Mouse (Mus musculus): ENCODE data around the gene 2010111I01Rik. TPM values are rescaled to one million over a fixed set of nuclear protein-coding genes. Genes with fewer than 3 reads are reported as not detected.

The 2010111I01Rik gene
- polyA plus RNA-seq, 1 experiment from 2014 or later, result 16.5 TPM

- Histone ChIP-seq H3K27ac (no peak overlapping the region), H3K4me3 (replicated peaks) (no peak overlapping the region), H3K4me1 (replicated peaks) (peaks cover 11% of the 10 kb centered on the region), H3K27me3 (no peaks in the 10 kb centered on the region), H3K4me2 (peak overlapping the region; percentile 2; the same call in 1 of the 2 replicates), H3K36me3 (no peaks in the 10 kb centered on the region), H3K9ac (no peak overlapping the region), H3K9me3 (replicated peaks) (no peaks in the 10 kb centered on the region)
- 24% methylated on average over 1 of the region's 1 CpGs for WGBS (ENCODE audit: insufficient replicate concordance)
- DNase-seq, result peak; percentile 63
- peak; percentile 91 for ATAC-seq (ENCODE audit: low read depth)
Observed at GRCm38 (mm10) chr13:63063706-63064105, 99.0 kb downstream of the 2010111I01Rik start.

DNA sequence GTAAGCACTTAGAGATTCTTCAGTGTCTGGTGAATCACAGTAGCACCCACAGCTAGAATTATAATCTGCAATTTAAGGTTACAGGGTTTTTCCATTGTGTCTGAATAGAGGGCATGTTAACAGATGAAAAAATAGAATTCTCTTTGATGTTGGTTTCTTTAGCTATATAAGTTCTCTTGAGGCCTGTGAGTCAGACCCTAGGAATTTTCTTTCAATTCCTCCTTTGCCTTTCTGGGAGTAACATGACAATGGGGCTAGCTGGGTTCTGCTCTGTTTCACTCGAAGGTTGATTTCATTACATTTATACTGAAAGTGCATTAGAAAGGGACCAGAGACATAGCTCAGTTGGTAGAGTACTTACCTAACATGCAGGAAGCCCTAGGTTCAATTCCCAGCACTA, 101.9 kb downstream of the 2010111I01Rik start:
- H3K4me1 ChIP-seq (replicated peaks), result peaks cover 11% of the 10 kb centered on the region
- no peaks in the 10 kb centered on the region for H3K27me3 ChIP-seq
- no peak overlapping the region for H3K4me2 ChIP-seq
- H3K27ac ChIP-seq, result no peak overlapping the region
- no peak overlapping the region for H3K9ac ChIP-seq
- H3K9me3 ChIP-seq (replicated peaks), result no peaks in the 10 kb centered on the region
- H3K4me3 ChIP-seq (replicated peaks), result no peak overlapping the region
- DNase-seq (no peak), ATAC-seq (ENCODE audit: low read depth) (no peak)
- H3K36me3 ChIP-seq, result no peaks in the 10 kb centered on the region
- WGBS (ENCODE audit: insufficient replicate concordance), result 64% methylated on average over 1 of the region's 1 CpGs

GRCm38 (mm10) chr13:63068371-63069136, 103.9 kb downstream of the 2010111I01Rik start:
- no peak overlapping the region for H3K4me3 ChIP-seq (replicated peaks)
- H3K9me3 ChIP-seq (replicated peaks), result no peaks in the 10 kb centered on the region
- no peak for ATAC-seq (ENCODE audit: low read depth)
- no peaks in the 10 kb centered on the region for H3K36me3 ChIP-seq
- no peaks in the 10 kb centered on the region for H3K27me3 ChIP-seq
- no peak overlapping the region for H3K9ac ChIP-seq
- no peak for DNase-seq
- WGBS (ENCODE audit: insufficient replicate concordance), result 73% methylated on average over 4 of the region's 4 CpGs
- no peak overlapping the region for H3K27ac ChIP-seq
- H3K4me2 ChIP-seq, result no peak overlapping the region
- H3K4me1 ChIP-seq (replicated peaks), result peaks cover 22% of the 10 kb centered on the region

- Histone ChIP-seq H3K36me3 (no peaks in the 10 kb centered on the region), H3K9me3 (replicated peaks) (no peaks in the 10 kb centered on the region), H3K9ac (no peak overlapping the region), H3K27me3 (no peaks in the 10 kb centered on the region), H3K4me3 (replicated peaks) (no peak overlapping the region), H3K4me2 (no peak overlapping the region), H3K4me1 (replicated peaks) (peaks cover 15% of the 10 kb centered on the region), H3K27ac (no peak overlapping the region)
- WGBS (ENCODE audit: insufficient replicate concordance), result 63% methylated on average over 8 of the region's 8 CpGs
- no peak for DNase-seq
- ATAC-seq (ENCODE audit: low read depth), result no peak
Observed at GRCm38 (mm10) chr13:63071874-63072273, 107.2 kb downstream of the 2010111I01Rik start.

- Histone ChIP-seq H3K27me3 (no peaks in the 10 kb centered on the region), H3K4me2 (no peak overlapping the region), H3K36me3 (no peaks in the 10 kb centered on the region), H3K9ac (no peak overlapping the region), H3K4me1 (replicated peaks) (peaks cover 15% of the 10 kb centered on the region), H3K27ac (no peak overlapping the region), H3K4me3 (replicated peaks) (no peak overlapping the region), H3K9me3 (replicated peaks) (no peaks in the 10 kb centered on the region)
- ATAC-seq (ENCODE audit: low read depth), result no peak
- peak; percentile 21 for DNase-seq
- 19% methylated on average over 3 of the region's 3 CpGs for WGBS (ENCODE audit: insufficient replicate concordance)
Observed at GRCm38 (mm10) chr13:63072376-63072775, 107.7 kb downstream of the 2010111I01Rik start.

GRCm38 (mm10) chr13:63073911-63074675, 109.4 kb downstream of the 2010111I01Rik start:
- Histone ChIP-seq H3K36me3 (no peaks in the 10 kb centered on the region), H3K9me3 (replicated peaks) (no peaks in the 10 kb centered on the region), H3K9ac (no peak overlapping the region), H3K4me2 (no peak overlapping the region), H3K4me3 (replicated peaks) (no peak overlapping the region), H3K4me1 (replicated peaks) (peaks cover 15% of the 10 kb centered on the region), H3K27me3 (no peaks in the 10 kb centered on the region), H3K27ac (no peak overlapping the region)
- ATAC-seq (ENCODE audit: low read depth) (no peak), DNase-seq (no peak)
- WGBS (ENCODE audit: insufficient replicate concordance), result 62% methylated on average over 9 of the region's 9 CpGs

GRCm38 (mm10) chr13:63074676-63074991, 109.9 kb downstream of the 2010111I01Rik start:
- H3K27me3 ChIP-seq, result no peaks in the 10 kb centered on the region
- no peak overlapping the region for H3K4me2 ChIP-seq
- no peaks in the 10 kb centered on the region for H3K36me3 ChIP-seq
- DNase-seq (no peak), ATAC-seq (ENCODE audit: low read depth) (no peak)
- H3K9me3 ChIP-seq (replicated peaks), result no peaks in the 10 kb centered on the region
- no peak overlapping the region for H3K27ac ChIP-seq
- H3K4me3 ChIP-seq (replicated peaks), result no peak overlapping the region
- H3K4me1 ChIP-seq (replicated peaks), result peaks cover 15% of the 10 kb centered on the region
- WGBS (ENCODE audit: insufficient replicate concordance), result 61% methylated on average over 3 of the region's 3 CpGs
- no peak overlapping the region for H3K9ac ChIP-seq

GRCm38 (mm10) chr13:63075331-63075855, 110.7 kb downstream of the 2010111I01Rik start:
- Histone ChIP-seq H3K27me3 (no peaks in the 10 kb centered on the region), H3K27ac (no peak overlapping the region), H3K36me3 (no peaks in the 10 kb centered on the region), H3K9ac (no peak overlapping the region), H3K4me2 (no peak overlapping the region), H3K4me3 (replicated peaks) (no peak overlapping the region), H3K4me1 (replicated peaks) (peaks cover 15% of the 10 kb centered on the region), H3K9me3 (replicated peaks) (no peaks in the 10 kb centered on the region)
- ATAC-seq (ENCODE audit: low read depth) (no peak), DNase-seq (no peak)
- WGBS (ENCODE audit: insufficient replicate concordance), result 64% methylated on average over 2 of the region's 2 CpGs

DNA sequence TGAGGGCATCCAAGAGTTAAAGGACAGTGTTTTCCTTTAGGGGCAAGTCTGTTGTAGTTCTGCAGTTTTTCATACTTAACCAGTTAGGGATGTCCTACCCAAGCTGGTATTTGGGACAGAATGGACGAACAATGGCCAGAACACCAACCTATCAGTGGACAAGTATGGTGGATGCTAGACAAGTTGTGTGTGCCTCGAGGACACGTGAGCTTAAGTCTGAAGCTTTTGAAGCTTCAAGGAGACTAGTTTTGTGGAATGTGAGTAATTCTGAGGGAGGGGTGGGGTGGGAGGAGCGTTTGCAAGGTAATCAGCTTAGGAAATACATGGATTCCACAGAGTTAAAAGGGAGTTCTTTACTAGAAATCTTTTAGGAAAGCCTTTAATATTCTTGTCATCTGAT, 115.5 kb downstream of the 2010111I01Rik start:
- 47% methylated on average over 4 of the region's 4 CpGs for WGBS (ENCODE audit: insufficient replicate concordance)
- Histone ChIP-seq H3K9ac (no peak overlapping the region), H3K27ac (no peak overlapping the region), H3K27me3 (no peaks in the 10 kb centered on the region), H3K9me3 (replicated peaks) (no peaks in the 10 kb centered on the region), H3K4me1 (replicated peaks) (peaks cover 4% of the 10 kb centered on the region; the same call in 1 of the 2 replicates), H3K4me3 (replicated peaks) (no peak overlapping the region), H3K36me3 (no peaks in the 10 kb centered on the region), H3K4me2 (no peak overlapping the region)
- ATAC-seq (ENCODE audit: low read depth) (no peak), DNase-seq (no peak)

DNA sequence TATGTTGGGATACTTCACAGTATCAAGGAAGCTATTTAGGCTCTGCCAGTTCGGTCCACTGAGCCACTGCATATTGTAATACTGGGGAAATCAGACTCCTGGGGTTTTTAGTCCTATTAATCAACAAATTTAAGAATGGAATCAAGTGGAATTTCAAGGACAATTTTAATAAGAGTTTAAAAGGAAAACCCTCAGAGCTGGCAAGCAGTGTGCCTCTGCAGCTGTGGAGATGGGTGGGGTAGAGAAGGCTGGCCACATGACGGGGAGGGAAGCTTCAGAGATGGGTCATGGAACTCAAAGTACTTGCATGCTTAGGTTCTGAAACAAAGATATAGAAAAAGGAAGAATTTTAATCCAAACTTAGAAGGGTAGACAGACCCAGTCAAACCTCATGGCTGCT, 116.1 kb downstream of the 2010111I01Rik start:
- H3K4me3 ChIP-seq (replicated peaks), result no peak overlapping the region
- H3K27me3 ChIP-seq, result no peaks in the 10 kb centered on the region
- H3K36me3 ChIP-seq, result no peaks in the 10 kb centered on the region
- DNase-seq (no peak), ATAC-seq (ENCODE audit: low read depth) (no peak)
- peaks cover 4% of the 10 kb centered on the region; the same call in 1 of the 2 replicates for H3K4me1 ChIP-seq (replicated peaks)
- H3K9me3 ChIP-seq (replicated peaks), result no peaks in the 10 kb centered on the region
- 66% methylated on average over 2 of the region's 2 CpGs for WGBS (ENCODE audit: insufficient replicate concordance)
- no peak overlapping the region for H3K9ac ChIP-seq
- no peak overlapping the region for H3K4me2 ChIP-seq
- H3K27ac ChIP-seq, result no peak overlapping the region

DNA sequence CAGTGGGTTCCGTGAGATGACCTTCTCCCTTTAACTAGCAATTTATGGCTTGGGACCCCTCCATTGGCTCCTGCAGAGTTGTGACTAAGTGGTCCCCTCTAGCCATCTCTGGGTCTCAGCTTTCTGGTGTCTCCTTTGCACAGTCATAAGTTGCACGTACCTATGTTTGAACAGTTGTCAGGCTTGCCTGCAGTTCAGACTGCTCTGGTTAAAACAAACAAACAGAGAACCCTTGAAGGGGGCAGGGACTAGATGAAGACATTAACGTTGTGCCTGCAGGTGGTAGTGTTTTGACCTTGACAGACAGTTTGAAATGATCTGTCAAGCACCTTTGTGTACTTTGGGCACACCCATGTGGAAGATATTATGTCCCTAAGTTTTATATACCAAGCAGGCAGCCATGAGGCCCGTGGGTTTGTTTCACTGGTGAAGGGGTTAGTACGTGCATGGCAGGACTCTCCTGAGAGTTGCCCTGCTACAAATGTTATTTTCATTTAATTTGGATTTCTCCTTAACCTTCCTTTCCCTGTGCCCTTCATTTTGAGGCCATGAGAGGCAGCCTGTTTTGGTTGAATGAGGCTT, 118.0 kb downstream of the 2010111I01Rik start:
- DNase-seq (no peak), ATAC-seq (ENCODE audit: low read depth) (no peak)
- H3K9me3 ChIP-seq (replicated peaks), result no peaks in the 10 kb centered on the region
- H3K9ac ChIP-seq, result no peak overlapping the region
- H3K4me2 ChIP-seq, result no peak overlapping the region
- no peaks in the 10 kb centered on the region for H3K36me3 ChIP-seq
- H3K27me3 ChIP-seq, result no peaks in the 10 kb centered on the region
- 61% methylated on average over 5 of the region's 5 CpGs for WGBS (ENCODE audit: insufficient replicate concordance)
- peaks cover 4% of the 10 kb centered on the region; the same call in 1 of the 2 replicates for H3K4me1 ChIP-seq (replicated peaks)
- H3K27ac ChIP-seq, result no peak overlapping the region
- no peak overlapping the region for H3K4me3 ChIP-seq (replicated peaks)
